Mouse (Mus musculus) liver, postnatal 0 days (tissue): ENCODE data around the gene Stx1a. TPM values are rescaled to one million over a fixed set of nuclear protein-coding genes. Genes with fewer than 3 reads are reported as not detected.

Experiments used
- ATAC-seq: fragments of 200-750 bp; cut with Nextera tagmentation; 2 replicates; pipeline ENCODE4 v1.8.0; 2017; ENCODE audit warnings: mild to moderate bottlenecking, moderate library complexity
- DNase-seq: peaks from one replicate; pipeline ENCODE4 v3.0.0-alpha.2; 2016
- H3K27ac ChIP-seq: fragments of 300-500 bp; sonication (generic); 2 replicates; pipeline ENCODE4 v1.5.1; 2014; ENCODE audit warnings: antibody characterized with exemption, moderate library complexity, mild to moderate bottlenecking, low read depth
- H3K27me3 ChIP-seq: fragments of 300-500 bp; sonication (generic); 2 replicates; pipeline ENCODE4 v1.6.1; 2014; ENCODE audit warnings: low read length, control low read depth, mixed read lengths; ENCODE audit not compliant: insufficient read depth
- H3K36me3 ChIP-seq: fragments of 300-500 bp; sonication (generic); replicated peaks from 2 replicates; pipeline ENCODE4 v1.6.1; 2014; ENCODE audit warnings: mild to moderate bottlenecking, control low read depth, low read length, moderate library complexity, mixed read lengths; ENCODE audit not compliant: insufficient read depth
- H3K4me1 ChIP-seq: fragments of 300-500 bp; sonication (generic); 2 replicates; pipeline ENCODE4 v1.6.1; 2014; ENCODE audit warnings: antibody characterized with exemption, mild to moderate bottlenecking, control low read depth; ENCODE audit not compliant: insufficient read depth
- H3K4me2 ChIP-seq: fragments of 300-500 bp; sonication (generic); 2 replicates; pipeline ENCODE4 v1.6.1; 2014; ENCODE audit warnings: low read depth, mild to moderate bottlenecking, low read length, moderate library complexity, mixed read lengths
- H3K4me3 ChIP-seq: fragments of 300-500 bp; sonication (generic); 2 replicates; pipeline ENCODE4 v1.5.1; 2014; ENCODE audit warnings: low read depth, low read length
- H3K9ac ChIP-seq: fragments of 300-500 bp; sonication (generic); replicated peaks from 2 replicates; pipeline ENCODE4 v1.6.1; 2014; ENCODE audit warnings: mild to moderate bottlenecking, moderate library complexity
- H3K9me3 ChIP-seq: fragments of 300-500 bp; sonication (generic); 2 replicates; pipeline ENCODE4 v1.6.1; 2016; ENCODE audit warnings: mild to moderate bottlenecking, control low read depth, low read length, mixed read lengths
- CTCF ChIP-seq: sonication (generic); IDR thresholded peaks from 2 replicates; pipeline ENCODE4 v1.5.1; 2016; ENCODE audit warnings: antibody characterized with exemption, low read depth
- EP300 ChIP-seq: IDR thresholded peaks from 2 replicates; pipeline ENCODE4 v1.6.1; 2016; ENCODE audit warnings: antibody characterized with exemption, low read depth, mild to moderate bottlenecking
- WGBS: fragments of 180-500 bp; shearing (Covaris S2); extraction: QIAGEN DNeasy Blood & Tissue Kit; methylation state at CpG from one replicate; pipeline ENCODE4 v1.1.7; 2014; ENCODE audit not compliant: insufficient replicate concordance; 5-methylcytosine and 5-hydroxymethylcytosine counted together
- polyA plus RNA-seq: library from polyadenylated mRNA; unstranded; fragments of >200 nt; fragmentation: Nextera tagmentation; extraction: Ambion mirVana; gene quantifications from 2 replicates; pipeline ENCODE4 v1.2.1, GENCODE M21; 2015

The Stx1a gene
- polyA plus RNA-seq, 1 experiment from 2014 or later: 2.3 TPM

GRCm38 (mm10) chr5:135035608-135036359 lies 12.5 kb downstream of the Stx1a start:
- Histone ChIP-seq H3K4me1 (peaks cover 23% of the 10 kb centered on the region), H3K4me3 (no peak overlapping the region), H3K9me3 (peaks cover 2% of the 10 kb centered on the region), H3K4me2 (no peak overlapping the region), H3K27me3 (no peaks in the 10 kb centered on the region), H3K9ac (0 out of 2 replicates have a peak overlapping the region, but pooled peaks have one; percentile 16), H3K27ac (peak overlapping the region; percentile 69), H3K36me3 (no peaks in the 10 kb centered on the region; the same call in 1 of the 2 replicates)
- ATAC-seq (peak; percentile 91), DNase-seq (peak; percentile 57)
- 53% methylated on average over 18 of the region's 18 CpGs for WGBS
- TF ChIP-seq EP300 (no peak; the same call in 1 of the 2 replicates), CTCF (no peak)

- H3K4me1 ChIP-seq: peaks cover 26% of the 10 kb centered on the region
These were observed 14.7 kb downstream of the Stx1a start for GRCm38 (mm10) chr5:135037946-135038345.

GRCm38 (mm10) chr5:135039541-135039940 lies 16.3 kb downstream of the Stx1a start:
- DNase-seq: no peak
- Histone ChIP-seq H3K27me3 (no peaks in the 10 kb centered on the region), H3K36me3 (no peaks in the 10 kb centered on the region; the same call in 1 of the 2 replicates), H3K4me1 (peaks cover 26% of the 10 kb centered on the region), H3K9me3 (peaks cover 2% of the 10 kb centered on the region), H3K4me2 (no peak overlapping the region), H3K4me3 (no peak overlapping the region), H3K9ac (no peak overlapping the region), H3K27ac (no peak overlapping the region)
- WGBS: 59% methylated on average over 9 of the region's 9 CpGs
- ATAC-seq: no peak
- TF ChIP-seq EP300 (no peak), CTCF (no peak)

More at GRCm38 (mm10) chr5:135037946-135038345, 14.7 kb downstream of the Stx1a start:
- Histone ChIP-seq H3K27ac (no peak overlapping the region), H3K4me3 (no peak overlapping the region), H3K9me3 (peaks cover 2% of the 10 kb centered on the region), H3K27me3 (no peaks in the 10 kb centered on the region), H3K9ac (no peak overlapping the region), H3K36me3 (no peaks in the 10 kb centered on the region; the same call in 1 of the 2 replicates), H3K4me2 (no peak overlapping the region)
- TF ChIP-seq CTCF: no peak
- no peak for TF ChIP-seq EP300
- no peak for ATAC-seq
- 84% methylated on average over 3 of the region's 3 CpGs for whole genome bisulfite sequencing
- DNase-seq: no peak

- Histone ChIP-seq H3K27ac (no peak overlapping the region), H3K4me3 (no peak overlapping the region), H3K36me3 (no peaks in the 10 kb centered on the region; the same call in 1 of the 2 replicates), H3K27me3 (no peaks in the 10 kb centered on the region), H3K4me1 (peaks cover 26% of the 10 kb centered on the region), H3K9me3 (no peaks in the 10 kb centered on the region), H3K9ac (peak overlapping the region; percentile 21; the same call in 1 of the 2 replicates), H3K4me2 (no peak overlapping the region)
- no peak for DNase-seq
- WGBS: 35% methylated on average over 6 of the region's 6 CpGs
- TF ChIP-seq EP300 (no peak), CTCF (no peak)
- no peak for ATAC-seq
These were observed 16.8 kb downstream of the Stx1a start for GRCm38 (mm10) chr5:135040059-135040458.

DNA sequence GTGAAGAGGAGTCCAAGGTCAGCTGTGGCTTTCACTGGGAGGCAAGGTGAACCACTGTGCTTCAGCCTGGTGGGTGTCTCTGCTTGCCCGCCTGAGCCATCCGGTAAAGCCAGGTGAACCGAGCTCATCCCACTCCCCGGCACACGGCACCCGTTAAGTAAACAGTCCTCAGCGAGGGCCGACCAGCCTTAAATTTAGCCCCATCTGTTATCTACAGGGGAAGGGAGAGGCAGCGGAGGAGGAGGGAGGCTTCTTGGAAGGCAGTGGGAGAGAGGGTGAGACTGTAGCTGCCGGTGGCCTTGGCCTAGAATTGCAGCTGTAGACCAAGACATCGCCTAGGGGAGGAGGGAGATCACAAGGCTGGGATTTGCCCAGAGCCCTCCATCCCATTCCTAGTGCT lies 17.5 kb downstream of the Stx1a start:
- H3K4me1 ChIP-seq: peaks cover 22% of the 10 kb centered on the region
- H3K4me3 ChIP-seq: no peak overlapping the region
- no peaks in the 10 kb centered on the region for H3K9me3 ChIP-seq
- no peak overlapping the region; the same call in 1 of the 2 replicates for H3K9ac ChIP-seq
- no peak overlapping the region for H3K27ac ChIP-seq
- WGBS: 57% methylated on average over 11 of the region's 11 CpGs
- no peak overlapping the region for H3K4me2 ChIP-seq
- H3K27me3 ChIP-seq: no peaks in the 10 kb centered on the region
- TF ChIP-seq CTCF (no peak), EP300 (no peak)
- ATAC-seq: no peak
- DNase-seq: no peak
- peaks cover 3% of the 10 kb centered on the region; the same call in 1 of the 2 replicates for H3K36me3 ChIP-seq

GRCm38 (mm10) chr5:135042105-135042788 lies 19.0 kb downstream of the Stx1a start:
- no peaks in the 10 kb centered on the region for H3K9me3 ChIP-seq
- H3K4me3 ChIP-seq: no peak overlapping the region
- peaks cover 15% of the 10 kb centered on the region for H3K4me1 ChIP-seq
- no peak overlapping the region for H3K9ac ChIP-seq
- DNase-seq (peak; percentile 52), ATAC-seq (peak; percentile 81)
- peak overlapping the region; percentile 34; the same call in 1 of the 2 replicates for H3K27ac ChIP-seq
- H3K27me3 ChIP-seq: no peaks in the 10 kb centered on the region
- peak overlapping the region; percentile 51 for H3K4me2 ChIP-seq
- WGBS: 55% methylated on average over 18 of the region's 21 CpGs
- peaks cover 5% of the 10 kb centered on the region; the same call in 1 of the 2 replicates for H3K36me3 ChIP-seq
- TF ChIP-seq EP300 (no peak), CTCF (no peak)
